Mouse (Mus musculus): ENCODE measurements around the gene Slc22a14.

- TF ChIP-seq POLR2A (IDR thresholded peaks at IDR 0.05; ENCODE audit: borderline replicate concordance, extremely low read depth, insufficient read depth, insufficient read length, poor library complexity, severe bottlenecking) (no peak), CTCF (IDR thresholded peaks at IDR 0.05; ENCODE audit: borderline replicate concordance, extremely low read depth, insufficient read depth, insufficient read length) (no peak)
Measured at GRCm38 (mm10) chr9:119240286-119240997, 124.9 kb downstream of the Slc22a14 start.

Data from brain, embryonic 14.5 days (tissue).